Mouse (Mus musculus) MEL (cell line): ENCODE data around the gene Eef1akmt2.

Experiments
- CHD2 ChIP-seq: IDR thresholded peaks from 2 replicates; pipeline ENCODE4 v1.6.1; 2011; ENCODE audit warnings: low read length, improper control_type of control experiment
- EP300 ChIP-seq, 2 experiments: IDR thresholded peaks; 2 replicates each; pipeline ENCODE4 v1.6.1; 2011; ENCODE audit warnings: improper control_type of control experiment in 2 of 2, low read length in 2 of 2, low read depth in 1 of 2, mild to moderate bottlenecking in 1 of 2
- GABPA ChIP-seq: IDR thresholded peaks from 2 replicates; pipeline ENCODE4 v1.6.1; 2012; ENCODE audit warnings: low read depth, mild to moderate bottlenecking, inconsistent platforms, low read length, improper control_type of control experiment, moderate library complexity
- POLR2A ChIP-seq, 2 experiments: IDR thresholded peaks; 2 replicates each; pipeline ENCODE4 v1.6.1; 2011 to 2012; ENCODE audit warnings: low read length in 2 of 2, mild to moderate bottlenecking in 2 of 2, control low read depth in 1 of 2, improper control_type of control experiment in 1 of 2, low read depth in 1 of 2, moderate library complexity in 1 of 2; ENCODE audit not compliant: control insufficient read depth in 1 of 2, insufficient read depth in 1 of 2, poor library complexity in 1 of 2
- POLR2AphosphoS5 ChIP-seq: IDR thresholded peaks from 2 replicates; pipeline ENCODE4 v1.6.1; 2012; ENCODE audit warnings: low read depth, borderline replicate concordance, mild to moderate bottlenecking, inconsistent platforms, low read length, moderate library complexity, mixed read lengths
- RAD21 ChIP-seq: IDR thresholded peaks from 2 replicates; pipeline ENCODE4 v1.6.1; 2011; ENCODE audit warnings: mild to moderate bottlenecking, low read depth, low read length, improper control_type of control experiment
- SMC3 ChIP-seq: IDR thresholded peaks from 2 replicates; pipeline ENCODE4 v1.6.1; 2011; ENCODE audit warnings: low read depth, low read length, improper control_type of control experiment

GRCm38 (mm10) chr7:132810368-132810767 lies 42.1 kb downstream of the Eef1akmt2 start:
- TF ChIP-seq POLR2AphosphoS5, result no peak
- TF ChIP-seq EP300 (IDR thresholded peaks at IDR 0.05; ENCODE audit: low read depth in 1 of 2, low read length in 2 of 2), result no peak
- no peak for TF ChIP-seq CHD2
- TF ChIP-seq POLR2A (IDR thresholded peaks at IDR 0.05; ENCODE audit: control insufficient read depth in 1 of 2, insufficient read depth in 1 of 2, low read depth in 1 of 2, low read length in 2 of 2, poor library complexity in 1 of 2), result no peak
- no peak for TF ChIP-seq SMC3
- TF ChIP-seq RAD21, result no peak
- no peak for TF ChIP-seq GABPA
